20 mouse cellular contexts compared by ENCODE assay signal in the genomic region with DNA sequence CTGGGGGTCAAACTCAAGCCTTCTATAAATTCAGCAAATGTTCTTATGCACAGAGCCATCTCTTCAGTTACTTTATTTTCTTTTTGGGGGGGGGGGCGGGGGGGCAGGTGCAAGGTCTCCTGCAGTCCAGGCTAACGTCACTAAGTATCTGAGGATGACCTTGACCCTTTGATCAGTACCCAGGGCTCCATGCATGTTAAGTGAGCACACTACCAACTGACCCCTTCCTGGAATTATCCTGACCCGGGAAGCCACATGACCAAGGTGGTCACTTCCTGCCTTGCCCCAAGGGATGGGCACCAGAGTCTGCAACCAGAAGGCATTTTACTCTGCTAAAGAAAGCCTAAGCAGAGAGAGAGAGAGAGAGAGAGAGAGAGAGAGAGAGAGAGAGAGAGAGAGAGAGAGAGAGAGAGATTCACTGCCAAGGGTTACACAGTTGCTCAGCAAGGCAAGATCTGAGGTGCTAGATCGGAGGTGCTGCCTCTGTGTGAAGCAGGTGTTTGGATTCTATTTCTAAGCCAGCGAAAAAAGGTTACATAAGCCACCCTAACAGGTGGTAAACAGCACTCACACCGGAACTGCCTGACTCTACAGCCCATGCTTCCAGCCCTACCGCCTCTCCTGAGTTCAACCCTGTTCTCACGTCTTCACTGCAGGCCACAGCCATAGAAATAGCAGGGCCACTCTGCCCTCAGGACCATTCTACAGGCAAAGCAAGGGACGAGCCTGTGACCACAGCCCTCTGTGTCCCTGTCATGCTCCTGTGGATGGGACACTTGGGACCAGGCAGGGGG. TPM values are rescaled to one million over a fixed set of nuclear protein-coding genes. Genes with fewer than 3 reads are reported as not detected.
DNase-seq lines count a peak whose midpoint lies in the region; ATAC-seq and TF ChIP-seq lines count a peak whose summit lies in the region.
"Had no signal": no experiment of that assay in that cellular context is flagged by ENCODE, and none has a peak within 500 bp of the region (broad histone marks: within the 10 kb centered on the region; RNA-seq: fewer than 3 reads in every experiment).

No protein-coding gene starts in this region.

- no peak for DNase-seq in heart, postnatal 36 days
- DNase-seq in layer of hippocampus, adult 2 months (ENCODE audit: low spot score in 2 of 2): no peak
- no peak for DNase-seq in layer of hippocampus, adult 9-10 months (ENCODE audit: low spot score)
- DNase-seq in thymus, postnatal 14 days: peak; percentile 56
- no peak for DNase-seq in thymus, postnatal 10 days (ENCODE audit: low spot score in 2 of 2)
- peak; percentile 41 for DNase-seq in testis, postnatal 10 days (ENCODE audit: low spot score)
- no peak for DNase-seq in neural tube, embryonic 10.5 days (ENCODE audit: extremely low spot score, low spot score)
- DNase-seq: cerebellum, postnatal 10 days; embryo, embryonic 11 days; gastrocnemius, postnatal 14 days; thymus, adult 18-20 months had no signal

- 58% methylated on average over 9 of the region's 9 CpGs for WGBS in heart, embryonic 13.5 days

- H3K4me3 ChIP-seq in heart, embryonic 13.5 days: no peak overlapping the region
- peak overlapping the region; percentile 23; the same call in 1 of the 2 replicates for H3K4me3 ChIP-seq in layer of hippocampus, adult 2 months
- H3K4me3 ChIP-seq: embryonic facial prominence, embryonic 15.5 days; forebrain, embryonic 10.5 days; heart, embryonic 15.5 days; hindbrain, embryonic 15.5 days; limb, embryonic 15.5 days; midbrain, embryonic 10.5 days; neural tube, embryonic 12.5 days had no signal

- intact Hi-C loops in heart, postnatal 36 days (cut with DNase I): no loop called here

- no peak for ATAC-seq in heart, embryonic 13.5 days (ENCODE audit: extremely low read depth, insufficient number of reproducible peaks, low FRiP score, low TSS enrichment)
- ATAC-seq: intestine, embryonic 16.5 days had no signal

- no peak overlapping the region for H3K27ac ChIP-seq in heart, embryonic 13.5 days (replicated peaks)
- H3K27ac ChIP-seq in layer of hippocampus, adult 2 months: peak overlapping the region; percentile 94; the same call in 1 of the 2 replicates
- H3K27ac ChIP-seq: embryonic facial prominence, embryonic 15.5 days; forebrain, embryonic 10.5 days; heart, embryonic 15.5 days; hindbrain, embryonic 15.5 days; limb, embryonic 15.5 days; midbrain, embryonic 10.5 days; neural tube, embryonic 12.5 days had no signal

- peaks cover 45% of the 10 kb centered on the region for H3K4me1 ChIP-seq in heart, embryonic 13.5 days

- no peak overlapping the region for H3K4me2 ChIP-seq in heart, embryonic 13.5 days
- H3K4me2 ChIP-seq: embryonic facial prominence, embryonic 15.5 days; heart, embryonic 15.5 days; hindbrain, embryonic 15.5 days; limb, embryonic 15.5 days; neural tube, embryonic 12.5 days had no signal

- H3K27me3 ChIP-seq in heart, embryonic 13.5 days (replicated peaks): peaks cover 19% of the 10 kb centered on the region
- H3K27me3 ChIP-seq: heart, embryonic 15.5 days; hindbrain, embryonic 15.5 days had no signal

- no peaks in the 10 kb centered on the region for H3K9me3 ChIP-seq in heart, embryonic 13.5 days
- H3K9me3 ChIP-seq: embryonic facial prominence, embryonic 15.5 days; forebrain, embryonic 10.5 days; heart, embryonic 15.5 days; hindbrain, embryonic 15.5 days; limb, embryonic 15.5 days; midbrain, embryonic 10.5 days; neural tube, embryonic 12.5 days had no signal

- H3K9ac ChIP-seq in heart, embryonic 13.5 days: 0 out of 2 replicates have a peak overlapping the region, but pooled peaks have one; percentile 19
- H3K9ac ChIP-seq: embryonic facial prominence, embryonic 15.5 days; heart, embryonic 15.5 days; hindbrain, embryonic 15.5 days; limb, embryonic 15.5 days; neural tube, embryonic 12.5 days had no signal

- H3K36me3 ChIP-seq in heart, embryonic 13.5 days: peaks cover 30% of the 10 kb centered on the region
- H3K36me3 ChIP-seq: embryonic facial prominence, embryonic 15.5 days; forebrain, embryonic 10.5 days; hindbrain, embryonic 15.5 days; midbrain, embryonic 10.5 days; neural tube, embryonic 12.5 days had no signal

- no peak for TF ChIP-seq CTCF in layer of hippocampus, adult 2 months (conservative IDR thresholded peaks at IDR 0.05)

RNA-seq across cellular contexts. Expression of gene Rapgef3, which starts 4.3 kb away (rescaled TPM):
- 22.1 and 25.4 TPM in 2 replicates for polyA plus RNA-seq in heart, embryonic 13.5 days (2015; fragmentation: Nextera tagmentation; extraction: Ambion mirVana)
- total RNA-seq in heart, postnatal 36 days (2021): 10 to 100 TPM; 25.4 to 27.4 TPM
- total RNA-seq in layer of hippocampus, adult 2 months (2021): 10 to 100 TPM; 45.5 to 46.8 TPM

RNA-seq across cellular contexts. Expression of gene Slc48a1, which starts 14.9 kb away (rescaled TPM):
- polyA plus RNA-seq in heart, embryonic 13.5 days (2015; fragmentation: Nextera tagmentation; extraction: Ambion mirVana): 70.2 and 70.8 TPM in 2 replicates
- total RNA-seq in heart, postnatal 36 days (2021): 10 to 100 TPM; 73.3 to 84.1 TPM
- total RNA-seq in layer of hippocampus, adult 2 months (2021): 100 to 1,000 TPM; 133 to 135 TPM

RNA-seq across cellular contexts. Expression of gene Endou, which starts 32.3 kb away (rescaled TPM):
- 0.23 and 0.45 TPM in 2 replicates for polyA plus RNA-seq in heart, embryonic 13.5 days (2015; fragmentation: Nextera tagmentation; extraction: Ambion mirVana)
- total RNA-seq in heart, postnatal 36 days (2021): 1 to 10 TPM; 1.3 to 2.2 TPM
- under 1 TPM; 0.59 to 0.96 TPM for total RNA-seq in layer of hippocampus, adult 2 months (2021)

RNA-seq across cellular contexts. Expression of gene Rpap3, which starts 57.8 kb away (rescaled TPM):
- 17.9 and 18.5 TPM in 2 replicates for polyA plus RNA-seq in heart, embryonic 13.5 days (2015; fragmentation: Nextera tagmentation; extraction: Ambion mirVana)
- 10 to 100 TPM; 13.1 to 15.7 TPM for total RNA-seq in heart, postnatal 36 days (2021)
- total RNA-seq in layer of hippocampus, adult 2 months (2021): 10 to 100 TPM; 25.6 to 25.9 TPM

Comparison
In these comparisons a context has a peak if more than half of its experiments do, and no peak if none do; other contexts are left out.
1. DNase-seq: peak in thymus, postnatal 14 days (single experiment) and testis, postnatal 10 days (single experiment); none in heart, postnatal 36 days (0 of 2), layer of hippocampus, adult 2 months (0 of 2), layer of hippocampus, adult 9-10 months (single experiment), thymus, postnatal 10 days (0 of 2) and neural tube, embryonic 10.5 days (single experiment).